Mouse (Mus musculus) frontal cortex, adult (tissue): ENCODE measurements at regions not wholly inside any gene's neighbourhood (a gene's known extent, or its start where the extent isn't known, plus 50 kb on each side); places are given as distances from the start of the nearest gene placed in this dataset.
"Not testable (repeated sequence)": the region's sequence is repeated elsewhere in the genome, so short reads cannot be mapped to it uniquely, and the experiment has no call there.

Experiments
- ATAC-seq: cut with Nextera tagmentation; 2 replicates; pipeline ENCODE4 v1.9.2; 2017; ENCODE audit warnings: mild to moderate bottlenecking, moderate library complexity, mixed read lengths; ENCODE audit not compliant: low TSS enrichment

DNA sequence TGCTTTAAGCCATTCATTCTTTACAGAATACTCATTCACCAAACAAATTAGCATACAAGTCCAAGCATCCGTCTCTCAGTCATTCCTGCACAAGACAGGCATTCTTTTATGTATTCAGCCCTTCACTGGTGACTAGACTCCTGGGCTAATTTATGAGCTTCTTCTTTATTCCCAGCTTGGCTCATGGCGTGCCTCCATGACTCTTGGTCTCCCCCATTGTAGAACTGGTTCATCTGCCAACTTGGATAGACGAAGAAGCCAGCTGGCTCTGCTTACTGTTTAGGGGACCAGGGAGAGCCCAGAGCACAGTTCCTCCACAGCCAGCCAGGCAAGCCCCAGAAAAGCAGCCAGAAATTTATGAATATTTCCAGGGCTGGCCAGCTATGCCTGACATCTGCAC is 421.2 kb upstream of the N6amt1 start:
- ATAC-seq = 0 out of 2 replicates have a peak, but pooled peaks have one; percentile 34

DNA sequence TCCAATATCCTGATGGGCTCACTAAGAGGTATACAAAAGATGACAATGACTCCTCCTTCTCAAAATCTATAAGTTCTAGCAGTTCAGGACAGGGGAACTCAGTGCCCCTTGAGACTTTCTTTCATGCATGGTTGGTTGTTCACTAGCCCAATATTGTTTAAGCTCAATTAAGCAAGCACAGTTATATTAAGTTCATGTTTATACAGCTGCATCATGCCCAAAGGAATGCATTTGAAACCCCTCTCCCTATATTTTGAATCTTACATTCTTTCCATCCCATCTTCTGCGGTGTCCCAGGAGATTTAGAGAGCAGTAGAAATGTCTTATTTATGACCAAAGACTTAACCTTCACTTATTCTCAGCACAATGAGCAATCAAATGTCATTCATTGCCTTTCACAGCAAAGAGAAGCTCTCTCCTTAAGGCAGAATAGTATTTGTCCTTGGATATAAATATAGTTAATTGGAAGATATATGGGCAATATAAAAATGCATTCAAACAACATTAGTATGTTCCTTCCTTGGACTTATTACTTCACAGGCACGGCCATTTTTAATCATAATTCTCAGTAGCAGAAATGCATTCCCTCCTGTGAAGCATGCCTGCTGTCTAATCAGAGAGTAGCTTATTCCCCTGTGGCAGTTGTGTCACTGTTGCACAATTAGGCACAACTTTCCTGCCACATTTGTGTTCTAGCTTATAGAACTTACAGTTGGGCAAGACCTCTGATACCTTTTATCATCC is 455.8 kb upstream of the N6amt1 start:
- ATAC-seq = no peak

DNA sequence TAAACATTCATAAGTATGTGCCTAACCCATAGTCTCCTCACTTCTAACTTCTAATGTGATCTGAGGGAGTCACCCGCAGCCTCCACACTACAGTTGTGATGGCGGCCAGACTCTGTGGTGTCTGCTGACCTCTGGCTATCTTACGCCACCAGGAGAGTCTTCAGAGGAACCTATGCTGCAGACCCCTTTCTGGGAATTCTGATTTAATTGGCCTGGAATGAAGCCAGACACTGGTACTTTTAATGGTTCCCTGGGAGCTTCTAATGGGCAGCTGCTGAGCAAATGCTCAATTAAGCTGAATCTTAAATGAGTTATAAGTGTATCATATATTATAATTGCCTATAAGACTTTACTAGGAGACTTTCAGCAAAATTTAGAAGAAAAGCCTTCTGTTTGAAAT is 459.0 kb upstream of the N6amt1 start:
- ATAC-seq = no peak

DNA sequence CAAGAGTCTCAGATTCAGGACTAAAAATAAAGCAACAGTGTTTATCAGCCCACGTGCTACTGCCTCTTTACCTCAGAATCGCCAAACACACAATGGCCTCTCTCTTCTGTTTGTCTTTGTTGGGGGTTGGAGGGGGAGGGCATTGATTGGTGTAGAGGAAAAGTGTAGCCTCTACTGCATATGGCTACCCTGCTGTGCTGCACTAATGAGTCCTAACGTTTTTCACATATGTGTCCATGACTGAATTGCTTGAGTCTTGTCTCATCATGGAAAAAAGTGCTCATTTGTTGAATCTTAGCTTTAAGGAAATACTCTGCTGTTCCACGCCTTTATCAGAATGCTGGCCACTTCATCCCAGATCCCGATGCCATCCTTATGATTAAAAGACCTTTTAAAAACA is 459.7 kb upstream of the N6amt1 start:
- no peak for ATAC-seq

DNA sequence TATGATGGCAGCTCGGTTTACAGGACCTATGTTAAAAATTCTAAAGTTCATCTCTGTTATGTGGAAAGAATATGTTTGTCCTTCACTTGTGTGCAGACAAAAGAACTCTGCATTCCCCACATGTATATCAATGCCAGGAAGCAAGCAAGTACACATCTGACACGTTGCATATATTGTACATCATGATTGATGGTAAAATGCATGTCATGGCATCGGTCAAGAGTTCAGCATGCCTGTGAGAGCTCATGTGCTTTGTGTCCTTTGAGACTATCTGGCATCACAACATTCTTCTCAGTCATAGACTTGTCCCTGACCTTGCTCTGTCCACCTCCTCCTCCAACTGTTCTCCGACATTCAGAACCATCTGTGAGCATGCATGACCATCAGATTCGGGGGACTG is 465.6 kb upstream of the N6amt1 start:
- no peak for ATAC-seq

DNA sequence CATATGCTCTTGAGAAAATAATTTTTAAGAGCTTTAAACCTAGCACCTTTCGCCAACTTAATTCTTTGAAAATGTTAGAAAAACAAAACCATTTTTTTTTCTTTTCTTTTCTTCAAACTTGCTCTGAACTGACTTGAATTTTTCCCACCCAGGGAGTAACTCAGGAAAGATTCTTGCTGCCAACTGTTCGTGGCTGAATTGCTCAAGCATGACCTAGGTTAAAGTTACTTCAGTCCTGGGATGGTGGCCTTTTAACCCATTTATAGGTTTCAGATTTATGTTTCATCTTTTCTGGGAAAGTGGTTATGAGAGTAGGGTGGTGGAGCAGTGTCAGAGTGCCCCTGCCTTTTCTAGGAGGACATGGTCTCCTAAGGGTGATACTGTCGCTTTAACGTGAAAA is 466.4 kb upstream of the N6amt1 start:
- no peak for ATAC-seq

DNA sequence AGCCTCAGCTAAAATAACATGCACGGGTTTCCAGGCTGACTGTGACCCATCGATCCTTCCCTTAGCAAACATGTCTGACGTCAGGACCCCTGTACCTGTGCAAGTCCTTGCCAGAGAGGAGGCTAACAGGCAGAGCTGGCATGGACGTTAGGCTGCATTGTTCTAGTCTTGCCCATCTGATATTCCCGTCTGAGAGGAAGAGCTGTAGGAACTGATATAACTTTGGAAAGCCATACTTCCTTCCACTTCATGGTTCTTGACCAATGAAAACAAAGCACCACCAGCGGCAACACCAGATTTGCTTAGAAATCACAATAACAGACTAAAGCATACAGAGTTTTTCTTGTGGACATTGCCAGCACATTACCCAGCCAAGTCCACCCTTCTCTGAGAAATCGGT is 470.1 kb upstream of the N6amt1 start:
- ATAC-seq = no peak

DNA sequence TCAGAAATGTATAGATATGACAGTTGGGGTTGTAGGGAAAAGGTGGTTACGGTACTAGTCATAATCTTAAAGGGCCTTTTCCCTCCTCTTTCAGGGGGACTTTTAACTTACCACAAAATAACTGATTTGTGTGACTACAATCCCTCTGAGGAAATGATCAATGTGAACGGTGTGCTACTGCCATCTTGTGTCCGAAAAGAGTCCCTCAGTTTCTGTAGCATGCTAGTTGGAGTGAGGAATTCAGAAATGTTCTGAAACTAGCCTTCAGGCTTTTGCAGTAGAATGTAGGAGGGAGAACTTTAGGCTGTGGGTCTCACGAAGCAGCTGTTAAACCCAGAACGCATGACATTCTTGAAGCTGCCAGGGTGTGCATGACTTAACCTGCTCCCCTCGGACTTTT is 471.5 kb upstream of the N6amt1 start:
- ATAC-seq = peak; percentile 95

DNA sequence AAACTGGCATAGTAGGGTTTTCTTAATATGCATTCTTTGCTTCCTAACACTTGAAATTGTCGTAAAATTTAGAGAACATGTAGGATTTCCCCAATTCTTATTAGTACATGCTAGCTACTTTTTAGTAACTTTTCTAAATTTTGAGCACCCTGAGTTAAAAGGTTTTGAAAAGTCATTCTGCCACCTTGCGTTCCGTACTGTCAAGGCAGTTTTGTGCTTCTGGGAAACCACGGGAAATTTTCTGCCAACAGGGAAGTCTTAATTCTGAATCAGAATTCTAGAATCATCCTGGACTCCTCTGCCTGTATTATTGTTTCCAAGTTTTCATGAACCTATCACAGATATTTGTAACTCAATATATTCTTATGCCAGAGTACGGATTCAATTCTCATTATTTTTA is 472.4 kb upstream of the N6amt1 start:
- ATAC-seq = no peak

DNA sequence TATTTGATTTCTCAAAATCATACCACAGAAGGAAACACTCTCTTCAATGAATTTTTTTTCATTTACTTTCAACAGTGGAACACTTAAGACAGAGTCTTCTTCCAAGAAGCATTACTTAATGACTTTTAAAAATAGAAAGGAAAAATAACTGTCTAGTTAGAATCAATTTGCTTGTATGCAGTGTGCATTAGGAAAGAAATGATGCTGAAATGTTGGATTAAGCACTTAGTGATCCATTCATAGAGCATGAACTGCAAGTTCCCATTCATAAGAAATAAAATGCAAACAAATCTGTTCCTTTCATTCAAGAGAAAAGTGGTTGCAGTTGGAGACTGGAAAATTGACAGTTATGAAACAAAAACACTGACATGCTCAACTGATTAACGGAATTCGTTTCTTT is 493.2 kb upstream of the N6amt1 start:
- ATAC-seq = no peak

DNA sequence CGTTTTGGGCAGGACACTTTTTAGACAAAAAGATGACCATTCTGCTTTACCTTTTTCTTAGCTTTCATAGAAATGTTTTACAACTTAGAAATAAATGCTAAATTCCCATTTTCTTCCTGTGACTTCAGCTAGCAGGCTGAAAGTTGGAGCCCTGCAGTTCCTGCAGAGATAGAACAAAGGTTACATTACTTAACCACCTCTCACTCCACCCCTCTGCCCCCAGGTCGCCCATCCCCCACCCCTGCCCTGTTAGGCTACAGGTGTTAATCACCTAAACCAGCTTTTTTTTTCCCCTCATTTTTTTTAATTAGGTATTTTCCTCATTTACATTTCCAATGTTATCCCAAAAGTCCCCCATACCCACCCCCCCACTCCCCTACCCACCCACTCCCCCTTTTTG is 498.1 kb upstream of the N6amt1 start:
- ATAC-seq = no peak

DNA sequence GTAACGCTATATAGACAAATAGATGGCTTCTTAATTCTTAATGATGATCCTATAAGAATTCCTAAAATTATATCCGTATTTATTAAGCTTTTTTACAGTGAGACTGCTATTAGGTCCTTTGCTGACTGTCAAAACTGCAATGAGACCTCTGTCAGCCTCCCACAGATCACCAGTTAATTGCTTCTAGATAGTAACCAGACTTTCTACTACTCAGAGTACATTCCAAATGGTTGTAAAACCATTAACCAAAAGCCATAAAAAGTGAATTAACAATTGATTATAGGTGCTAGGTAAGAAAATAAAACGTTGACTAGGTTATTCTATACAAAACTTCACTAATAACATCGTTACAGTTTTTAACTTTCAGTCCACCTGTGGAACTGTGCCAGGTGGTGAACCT is 498.7 kb upstream of the N6amt1 start:
- no peak for ATAC-seq

DNA sequence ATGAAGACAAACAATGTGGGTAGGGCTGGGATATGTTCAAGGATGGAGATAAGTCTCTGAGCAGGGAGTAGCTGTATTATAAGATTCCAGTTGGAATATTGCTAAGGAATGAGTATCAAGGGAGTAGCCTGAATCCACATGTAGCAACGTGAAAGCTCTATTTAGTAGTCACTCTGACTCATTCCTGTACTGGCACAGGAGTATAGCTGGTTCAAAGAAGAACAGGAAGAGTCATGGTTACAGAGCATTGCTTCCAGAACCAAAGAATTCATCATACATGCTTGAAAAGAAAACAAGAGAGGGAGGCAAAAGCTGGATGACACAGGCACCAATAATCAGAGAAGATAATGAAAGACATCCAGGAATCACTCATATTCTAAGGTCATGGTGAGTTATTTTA is 500.6 kb upstream of the N6amt1 start:
- peak; percentile 72 for ATAC-seq

DNA sequence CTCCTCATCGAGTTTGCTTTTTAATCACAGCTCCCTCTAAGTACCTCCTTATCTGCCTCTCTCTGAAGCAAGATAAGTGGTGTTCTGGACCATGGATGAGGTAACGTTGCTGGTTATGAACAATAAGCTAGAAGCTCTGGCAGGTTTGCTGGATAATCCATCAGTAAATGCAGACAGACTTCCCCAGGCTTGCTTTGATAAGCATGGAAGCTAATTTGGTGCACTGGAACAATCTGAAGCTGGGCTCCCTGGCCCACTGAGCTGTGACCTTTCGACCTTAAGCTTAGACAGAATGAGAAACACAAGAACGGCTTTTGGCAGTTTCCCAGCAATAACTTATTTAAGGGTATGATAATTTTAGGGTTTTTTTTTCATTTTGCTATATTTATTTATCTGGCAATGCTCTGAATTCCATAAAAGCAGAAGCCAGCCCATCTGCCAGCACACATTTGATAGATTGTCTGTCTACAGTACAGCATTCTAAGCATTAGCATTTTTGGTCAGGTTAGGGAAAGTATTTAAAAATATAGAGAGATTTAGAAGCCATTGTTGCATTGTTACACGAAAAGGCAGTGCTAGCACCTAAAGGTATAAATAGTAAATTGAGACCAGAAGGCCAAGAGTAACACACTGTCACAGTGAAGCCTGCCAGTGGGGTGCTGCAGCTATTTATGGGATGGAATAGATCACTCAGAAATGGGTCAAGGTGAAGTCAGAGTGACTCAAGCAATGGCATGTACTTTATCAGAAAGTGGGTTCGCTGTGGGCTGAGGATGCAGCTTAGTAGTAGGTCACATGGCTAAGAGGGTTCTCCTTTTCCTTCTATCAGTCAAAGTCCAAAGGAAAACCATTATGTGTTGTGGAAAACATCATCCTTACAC is 515.3 kb upstream of the N6amt1 start:
- peak; percentile 74; the same call in 1 of the 2 replicates for ATAC-seq

DNA sequence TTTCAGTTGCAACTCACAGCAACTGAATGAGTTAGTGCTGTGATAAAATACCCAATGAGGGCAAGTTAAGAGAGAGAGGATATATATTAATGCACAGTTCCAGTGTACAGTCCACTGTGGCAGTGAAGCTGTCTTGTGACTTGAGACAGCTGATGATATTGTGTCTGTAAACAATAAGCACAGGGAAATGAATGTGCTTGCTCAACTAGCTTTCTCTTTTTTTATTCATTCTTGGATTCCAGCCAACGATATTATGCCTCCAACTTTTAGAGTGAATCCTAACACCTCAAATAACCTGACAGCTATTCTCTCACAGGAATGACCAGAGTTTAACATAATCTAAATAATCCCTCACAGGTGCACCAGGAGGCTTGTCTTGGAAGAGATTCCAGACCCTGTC is 526.3 kb upstream of the N6amt1 start:
- ATAC-seq = no peak

DNA sequence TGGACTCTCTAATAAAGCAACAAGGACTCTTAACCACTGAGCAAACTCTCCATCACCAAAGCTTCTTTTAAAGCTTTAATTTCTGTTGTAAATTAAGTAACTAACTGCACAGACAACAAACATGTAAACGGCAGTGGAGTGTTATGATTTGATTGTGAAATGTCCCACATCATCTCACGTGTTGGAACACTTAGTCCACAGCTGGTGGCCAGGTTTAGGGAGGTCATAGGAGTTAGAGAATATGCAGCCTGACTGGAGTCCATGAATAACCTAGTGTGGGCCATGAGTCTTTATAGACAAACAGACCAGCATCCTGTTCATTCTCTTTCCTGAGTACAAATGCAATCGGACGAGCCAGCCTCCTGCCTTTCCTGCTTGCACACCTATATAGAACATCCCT is 527.3 kb upstream of the N6amt1 start:
- no peak for ATAC-seq

DNA sequence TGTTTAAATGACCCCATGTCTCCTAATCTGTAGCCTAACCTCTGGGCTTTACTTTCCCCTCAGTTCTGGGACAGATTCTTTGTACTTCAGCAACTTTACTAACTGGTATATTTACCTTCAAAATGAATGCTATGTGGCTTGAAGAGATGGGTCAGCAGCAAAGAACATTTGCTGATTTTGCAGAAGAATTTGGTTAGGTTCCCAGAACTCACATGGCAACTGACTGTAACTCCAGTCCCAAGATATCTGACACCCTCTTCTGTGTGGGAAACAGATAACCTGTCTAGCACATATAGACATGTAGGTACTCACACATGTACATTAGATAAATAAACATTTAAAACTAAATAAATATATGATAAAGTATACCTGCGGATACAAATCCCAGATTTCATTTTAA is 530.5 kb upstream of the N6amt1 start:
- no peak for ATAC-seq

DNA sequence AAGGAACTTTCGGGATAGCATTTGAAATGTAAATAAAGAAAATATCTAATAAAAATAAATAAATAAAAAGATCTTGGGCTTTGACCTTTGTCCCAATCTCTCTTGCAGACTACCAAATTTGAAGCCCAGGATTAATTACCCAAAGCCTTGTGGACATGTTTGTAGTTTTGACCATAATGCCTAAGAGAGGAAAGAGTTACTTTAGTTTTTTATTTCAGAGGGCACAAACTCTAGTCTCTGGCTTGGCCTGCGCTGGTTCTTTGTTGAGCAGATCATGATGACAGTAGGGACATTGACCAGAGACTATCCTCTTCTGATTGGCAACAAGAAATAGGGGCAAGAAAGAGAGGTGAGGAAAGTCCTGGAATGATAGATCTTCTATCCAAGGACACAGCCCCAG is 532.4 kb upstream of the N6amt1 start:
- no peak for ATAC-seq

DNA sequence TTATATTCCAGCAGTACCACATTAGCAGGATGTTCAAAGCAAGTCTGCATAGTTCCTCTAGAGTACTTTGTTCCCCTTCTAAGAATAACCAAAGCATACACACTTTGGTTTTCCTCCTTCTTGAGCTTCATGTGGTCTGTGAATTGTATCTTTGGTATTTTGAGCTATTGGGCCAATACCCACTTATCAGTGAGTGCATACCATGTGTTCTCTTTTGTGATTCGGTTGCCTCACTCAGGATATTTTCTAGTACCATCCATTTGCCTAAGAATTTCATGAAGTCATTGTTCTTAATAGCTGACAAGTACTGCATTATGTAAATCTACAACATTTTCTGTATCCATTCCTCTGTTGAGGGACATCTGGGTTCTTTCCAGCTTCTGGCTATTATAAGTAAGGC is 535.3 kb upstream of the N6amt1 start:
- not testable (repeated sequence) for ATAC-seq

DNA sequence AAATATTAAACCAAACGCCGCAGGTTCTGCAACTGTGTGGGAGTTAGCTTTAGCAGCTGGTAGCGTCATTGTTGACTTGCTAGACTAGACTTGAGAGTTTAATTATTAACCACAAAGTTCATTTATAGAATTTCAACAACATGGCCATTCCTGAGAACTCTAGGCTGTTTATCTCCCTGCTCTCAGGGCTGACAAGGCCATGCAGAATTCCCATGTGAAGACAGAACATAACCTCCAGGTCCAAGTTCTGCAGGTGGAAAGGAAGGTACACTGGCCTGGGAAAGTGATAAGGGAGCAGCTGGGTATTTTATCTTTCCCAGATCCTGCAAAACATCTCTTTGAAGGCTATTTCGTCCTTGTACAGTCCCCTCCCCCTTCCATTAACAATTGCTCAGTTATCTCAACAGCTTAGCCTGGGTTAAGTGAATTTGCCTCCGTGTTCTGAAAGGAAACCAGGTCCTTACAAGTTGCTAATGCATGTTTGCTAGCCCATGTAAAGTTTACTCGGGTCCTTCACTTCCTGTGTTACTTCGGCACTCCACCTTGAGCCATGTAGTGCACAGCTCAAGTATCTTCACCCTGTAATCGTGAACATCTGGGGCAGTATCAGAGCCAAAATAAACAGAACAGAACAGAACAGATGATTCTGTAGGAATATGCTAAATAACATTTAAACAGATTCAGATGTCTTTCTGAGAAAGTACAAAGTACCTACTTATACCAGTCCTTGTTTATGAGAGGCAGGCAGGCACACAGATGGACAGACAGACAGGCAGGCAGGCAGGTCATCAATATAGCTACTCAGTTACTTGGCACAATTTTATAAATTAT is 537.0 kb upstream of the N6amt1 start:
- no peak for ATAC-seq

DNA sequence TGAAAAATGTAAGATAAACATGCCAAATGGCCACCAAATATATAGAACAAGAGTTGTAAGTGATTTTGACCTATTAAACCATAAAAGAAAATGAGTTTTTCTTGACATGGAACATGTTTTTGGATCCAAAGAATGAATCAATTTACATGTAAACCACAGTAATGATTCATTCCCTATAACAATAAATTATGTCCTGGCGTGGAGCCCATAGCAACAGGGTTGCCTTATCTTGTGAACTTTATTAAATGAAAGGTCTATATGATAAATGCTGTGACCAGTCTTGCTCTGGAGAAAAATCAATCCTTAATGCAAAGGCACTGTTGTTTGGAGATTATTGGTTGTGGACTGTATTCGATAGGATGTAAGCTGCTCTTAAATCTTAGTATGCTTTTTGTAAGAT is 538.0 kb upstream of the N6amt1 start:
- no peak for ATAC-seq

DNA sequence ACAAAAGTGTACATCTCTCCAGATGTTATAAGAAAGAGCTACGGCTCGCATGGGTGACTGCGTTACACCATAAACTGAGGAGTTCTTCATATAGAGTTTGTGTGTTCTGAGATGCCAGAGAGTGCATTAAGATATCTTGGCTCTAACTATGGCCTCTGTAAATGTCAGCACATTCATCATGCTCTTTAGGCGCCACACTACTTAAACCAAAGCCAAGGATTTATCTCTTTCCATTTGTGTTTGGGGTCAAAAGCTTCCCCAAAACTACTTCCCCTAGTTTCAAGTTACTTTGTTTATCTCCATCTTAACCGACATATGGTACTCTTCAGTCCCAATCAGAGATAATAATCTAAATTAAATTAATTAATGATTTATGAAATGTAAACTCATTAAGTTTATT is 541.3 kb upstream of the N6amt1 start:
- ATAC-seq = no peak
